Mouse (Mus musculus) kidney, adult 2 months (tissue): Measurements from ENCODE around the gene Dmbx1.

Source experiments
- CTCF ChIP-seq: fragments of 200-500 bp; conservative IDR thresholded peaks from 2 replicates; pipeline ENCODE4 v1.5.1; 2011; ENCODE audit warnings: low read depth, mild to moderate bottlenecking, control low read depth, low read length, moderate library complexity, mixed read lengths; ENCODE audit not compliant: insufficient read depth, insufficient read length
- POLR2A ChIP-seq: fragments of 200-500 bp; IDR thresholded peaks from one replicate; pipeline ENCODE4 v1.6.1; 2011; ENCODE audit warnings: low read depth, low read length, control low read depth

DNA sequence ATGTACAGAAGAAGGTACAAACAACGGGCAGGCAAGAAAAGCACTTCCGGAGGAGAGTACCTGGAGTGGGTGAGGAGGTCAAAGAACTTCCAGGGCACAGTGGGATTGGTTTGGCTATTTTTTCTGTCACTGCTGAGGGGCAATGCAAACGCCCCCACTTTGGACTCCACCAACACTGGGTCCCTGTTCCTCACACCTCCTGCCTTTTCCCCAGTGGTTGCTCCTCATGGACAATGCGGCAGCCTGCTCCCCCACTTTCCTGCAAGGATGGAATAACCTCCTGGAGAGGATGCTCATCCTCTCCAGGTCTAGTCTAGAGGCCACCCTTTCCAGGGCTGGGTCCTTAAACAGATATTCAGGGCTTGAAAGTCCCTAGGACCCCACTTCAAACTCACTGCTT is 39.2 kb upstream of the Dmbx1 start:
- TF ChIP-seq CTCF (no peak), POLR2A (no peak)
